Mouse (Mus musculus): ENCODE results near the gene A430078G23Rik. TPM values are rescaled to one million over a fixed set of nuclear protein-coding genes. Genes with fewer than 3 reads are reported as not detected.
A peak's percentile ranks its signal among the peaks of the same experiment; 100 is the strongest.

The A430078G23Rik gene
- polyA plus RNA-seq, 1 experiment: 28.3 TPM

DNA sequence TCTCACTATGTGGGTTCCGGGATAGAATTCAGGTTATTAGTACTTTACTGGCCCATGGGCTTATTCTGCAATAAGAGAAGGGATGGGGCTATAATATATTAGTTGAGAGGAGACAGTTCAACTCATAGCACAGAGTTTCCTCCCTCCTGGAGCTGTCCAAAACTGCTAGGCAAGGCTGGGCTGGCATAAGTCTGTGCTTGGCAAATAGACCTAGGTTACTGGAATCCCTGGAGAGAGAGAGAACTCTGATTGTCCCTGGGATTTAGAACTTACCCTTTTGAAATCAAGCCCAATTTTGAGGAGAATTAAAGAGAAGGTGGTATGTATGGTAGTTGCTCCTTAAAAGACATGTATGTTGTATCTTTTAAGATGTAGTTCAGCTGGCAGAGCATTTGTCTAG lies 36.3 kb downstream of the A430078G23Rik start:
- H3K36me3 ChIP-seq (ENCODE audit: control insufficient read depth, insufficient read depth, low read length): peaks cover 58% of the 10 kb centered on the region
- TF ChIP-seq CTCF (IDR thresholded peaks at IDR 0.05; ENCODE audit: extremely low read depth, insufficient read depth, insufficient read length, insufficient replicate concordance): no peak
- TF ChIP-seq POLR2A (IDR thresholded peaks at IDR 0.05; ENCODE audit: low read depth, low read length): no peak

DNA sequence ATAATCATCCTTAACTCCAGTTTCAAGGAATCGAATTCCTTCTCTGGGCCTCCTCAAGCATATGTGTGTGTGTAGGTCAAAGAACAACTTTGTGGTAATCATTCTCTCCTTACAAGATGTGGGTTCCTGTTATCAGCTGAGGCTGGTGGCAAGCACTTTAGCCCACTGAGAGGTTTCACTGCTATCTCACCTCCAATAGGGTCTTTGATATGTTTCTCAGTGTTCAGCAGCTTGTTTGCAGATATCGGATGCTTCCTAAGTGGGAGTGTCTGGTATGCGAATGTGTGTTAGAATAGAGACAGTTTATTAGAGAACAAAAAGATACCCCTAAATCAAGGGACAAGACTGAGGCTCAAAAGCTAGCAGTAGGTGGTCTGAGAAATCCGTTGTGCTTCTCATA lies 39.1 kb downstream of the A430078G23Rik start:
- WGBS: 81% methylated on average over 4 of the region's 4 CpGs
- Histone ChIP-seq H3K27me3 (ENCODE audit: control insufficient read depth, insufficient read depth, low read length) (no peaks in the 10 kb centered on the region), H3K27ac (ENCODE audit: insufficient read depth, low read length) (no peak overlapping the region), H3K4me1 (ENCODE audit: control insufficient read depth, insufficient read depth, insufficient read length) (no peaks in the 10 kb centered on the region), H3K4me3 (ENCODE audit: extremely low read depth, insufficient read depth, insufficient read length) (0 out of 2 replicates have a peak overlapping the region, but pooled peaks have one; percentile 25), H3K36me3 (ENCODE audit: control insufficient read depth, insufficient read depth, low read length) (peaks cover 48% of the 10 kb centered on the region)
- DNase-seq (ENCODE audit: low read depth in 1 of 2, low spot score in 2 of 2): no peak
- TF ChIP-seq CTCF (IDR thresholded peaks at IDR 0.05; ENCODE audit: extremely low read depth, insufficient read depth, insufficient read length, insufficient replicate concordance): no peak
- no peak for TF ChIP-seq POLR2A (IDR thresholded peaks at IDR 0.05; ENCODE audit: low read depth, low read length)

More for the DNA sequence above, 36.3 kb downstream of the A430078G23Rik start:
- H3K4me3 ChIP-seq (ENCODE audit: extremely low read depth, insufficient read depth, insufficient read length): no peak overlapping the region
- H3K27me3 ChIP-seq (ENCODE audit: control insufficient read depth, insufficient read depth, low read length): no peaks in the 10 kb centered on the region
- WGBS: 94% methylated on average over 1 of the region's 1 CpGs
- H3K4me1 ChIP-seq (ENCODE audit: control insufficient read depth, insufficient read depth, insufficient read length): no peaks in the 10 kb centered on the region
- no peak overlapping the region for H3K27ac ChIP-seq (ENCODE audit: insufficient read depth, low read length)
- no peak for DNase-seq (ENCODE audit: low read depth in 1 of 2, low spot score in 2 of 2)

- 81% methylated on average over 48 of the region's 48 CpGs for WGBS
- Histone ChIP-seq H3K27ac (ENCODE audit: insufficient read depth, low read length) (no peak within 1 kb of the TSS), H3K4me1 (ENCODE audit: control insufficient read depth, insufficient read depth, insufficient read length) (no peaks in the 10 kb centered on the region), H3K4me3 (ENCODE audit: extremely low read depth, insufficient read depth, insufficient read length) (peak within 1 kb of the TSS; percentile 40; the same call in 1 of the 2 replicates), H3K36me3 (ENCODE audit: control insufficient read depth, insufficient read depth, low read length) (peaks cover 44% of the 10 kb centered on the region), H3K27me3 (ENCODE audit: control insufficient read depth, insufficient read depth, low read length) (no peaks in the 10 kb centered on the region)
- TF ChIP-seq CTCF (IDR thresholded peaks at IDR 0.05; ENCODE audit: extremely low read depth, insufficient read depth, insufficient read length, insufficient replicate concordance) (no peak), POLR2A (IDR thresholded peaks at IDR 0.05; ENCODE audit: low read depth, low read length) (no peak)
- peak in 1 of 2 experiments; percentile 38 for DNase-seq (ENCODE audit: low read depth in 1 of 2, low spot score in 2 of 2)
Measured at GRCm38 (mm10) chr8:3392771-3393710, 39.8 kb downstream of the A430078G23Rik start, which contains the start of gene Arhgef18. Arhgef18 (plus strand) TSS chr8:3393006.

- H3K36me3 ChIP-seq (ENCODE audit: control insufficient read depth, insufficient read depth, low read length): peaks cover 36% of the 10 kb centered on the region
- 88% methylated on average over 6 of the region's 6 CpGs for WGBS
- H3K4me1 ChIP-seq (ENCODE audit: control insufficient read depth, insufficient read depth, insufficient read length): no peaks in the 10 kb centered on the region
- no peak overlapping the region for H3K4me3 ChIP-seq (ENCODE audit: extremely low read depth, insufficient read depth, insufficient read length)
- DNase-seq (ENCODE audit: low read depth in 1 of 2, low spot score in 2 of 2): no peak
- no peaks in the 10 kb centered on the region for H3K27me3 ChIP-seq (ENCODE audit: control insufficient read depth, insufficient read depth, low read length)
- H3K27ac ChIP-seq (ENCODE audit: insufficient read depth, low read length): no peak overlapping the region
- no peak for TF ChIP-seq CTCF (IDR thresholded peaks at IDR 0.05; ENCODE audit: extremely low read depth, insufficient read depth, insufficient read length, insufficient replicate concordance)
- no peak for TF ChIP-seq POLR2A (IDR thresholded peaks at IDR 0.05; ENCODE audit: low read depth, low read length)
Measured at GRCm38 (mm10) chr8:3394600-3394999, 41.4 kb downstream of the A430078G23Rik start.

DNA sequence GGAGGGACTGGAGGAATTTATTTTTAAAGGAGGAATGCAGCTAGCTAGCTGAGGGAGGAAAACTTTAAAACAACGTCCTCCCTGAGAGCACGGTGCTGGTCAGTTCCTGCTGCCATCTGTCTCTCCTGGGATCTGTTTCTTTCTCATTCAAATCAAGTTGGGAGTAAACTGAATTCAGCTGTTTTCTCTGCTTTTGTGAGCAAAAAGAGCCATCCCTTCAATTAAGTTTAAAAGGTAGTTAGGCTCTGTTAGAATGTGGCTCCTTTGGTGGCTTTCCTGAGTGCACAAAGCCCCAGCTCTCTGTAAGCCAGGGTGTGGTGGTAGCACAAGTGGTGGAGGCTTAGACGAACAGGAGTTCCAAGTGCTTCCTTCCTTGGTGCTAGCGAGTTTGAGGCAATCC lies 42.0 kb downstream of the A430078G23Rik start:
- Histone ChIP-seq H3K36me3 (ENCODE audit: control insufficient read depth, insufficient read depth, low read length) (peaks cover 37% of the 10 kb centered on the region), H3K27me3 (ENCODE audit: control insufficient read depth, insufficient read depth, low read length) (no peaks in the 10 kb centered on the region), H3K4me3 (ENCODE audit: extremely low read depth, insufficient read depth, insufficient read length) (no peak overlapping the region), H3K4me1 (ENCODE audit: control insufficient read depth, insufficient read depth, insufficient read length) (no peaks in the 10 kb centered on the region), H3K27ac (ENCODE audit: insufficient read depth, low read length) (no peak overlapping the region)
- DNase-seq (ENCODE audit: low read depth in 1 of 2, low spot score in 2 of 2): no peak
- TF ChIP-seq CTCF (IDR thresholded peaks at IDR 0.05; ENCODE audit: extremely low read depth, insufficient read depth, insufficient read length, insufficient replicate concordance): no peak
- TF ChIP-seq POLR2A (IDR thresholded peaks at IDR 0.05; ENCODE audit: low read depth, low read length): no peak
- WGBS: 83% methylated on average over 4 of the region's 4 CpGs

DNA sequence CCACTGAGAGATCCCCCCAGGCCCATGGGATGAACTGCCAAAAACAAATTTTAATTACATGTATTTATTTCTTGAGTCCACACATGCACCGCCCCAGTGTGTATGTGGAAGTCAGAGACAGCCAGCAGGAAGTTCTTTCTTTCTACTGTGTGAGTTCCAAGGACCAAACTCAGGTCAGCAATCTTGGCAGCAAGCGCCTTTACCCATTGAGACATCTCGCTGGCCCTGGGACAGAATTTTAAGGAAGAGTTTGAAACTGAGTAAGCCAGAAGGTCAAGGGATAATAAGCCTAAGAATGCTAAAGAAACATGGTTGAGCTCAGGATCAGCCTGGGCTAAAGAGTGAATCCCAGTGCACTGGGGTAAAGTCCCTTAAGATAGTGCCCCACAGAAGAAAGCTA lies 44.4 kb downstream of the A430078G23Rik start:
- TF ChIP-seq CTCF (IDR thresholded peaks at IDR 0.05; ENCODE audit: extremely low read depth, insufficient read depth, insufficient read length, insufficient replicate concordance) (no peak), POLR2A (IDR thresholded peaks at IDR 0.05; ENCODE audit: low read depth, low read length) (no peak)
- no peak for DNase-seq (ENCODE audit: low read depth in 1 of 2, low spot score in 2 of 2)
- H3K4me3 ChIP-seq (ENCODE audit: extremely low read depth, insufficient read depth, insufficient read length): no peak overlapping the region
- 88% methylated on average over 3 of the region's 3 CpGs for WGBS
- peaks cover 38% of the 10 kb centered on the region for H3K36me3 ChIP-seq (ENCODE audit: control insufficient read depth, insufficient read depth, low read length)
- H3K27me3 ChIP-seq (ENCODE audit: control insufficient read depth, insufficient read depth, low read length): no peaks in the 10 kb centered on the region
- H3K27ac ChIP-seq (ENCODE audit: insufficient read depth, low read length): no peak overlapping the region
- no peaks in the 10 kb centered on the region for H3K4me1 ChIP-seq (ENCODE audit: control insufficient read depth, insufficient read depth, insufficient read length)

GRCm38 (mm10) chr8:3400509-3400908 lies 47.3 kb downstream of the A430078G23Rik start:
- H3K27me3 ChIP-seq (ENCODE audit: control insufficient read depth, insufficient read depth, low read length): no peaks in the 10 kb centered on the region
- H3K4me1 ChIP-seq (ENCODE audit: control insufficient read depth, insufficient read depth, insufficient read length): no peaks in the 10 kb centered on the region
- no peak for DNase-seq (ENCODE audit: low read depth in 1 of 2, low spot score in 2 of 2)
- H3K36me3 ChIP-seq (ENCODE audit: control insufficient read depth, insufficient read depth, low read length): peaks cover 32% of the 10 kb centered on the region
- H3K27ac ChIP-seq (ENCODE audit: insufficient read depth, low read length): no peak overlapping the region
- no peak overlapping the region for H3K4me3 ChIP-seq (ENCODE audit: extremely low read depth, insufficient read depth, insufficient read length)
- TF ChIP-seq CTCF (IDR thresholded peaks at IDR 0.05; ENCODE audit: extremely low read depth, insufficient read depth, insufficient read length, insufficient replicate concordance) (no peak), POLR2A (IDR thresholded peaks at IDR 0.05; ENCODE audit: low read depth, low read length) (no peak)
- WGBS: 86% methylated on average over 2 of the region's 2 CpGs
